Mouse (Mus musculus): ENCODE measurements at regions not wholly inside any gene's neighbourhood (a gene's known extent, or its start where the extent isn't known, plus 50 kb on each side); places are given as distances from the start of the nearest gene placed in this dataset.

- no peak for TF ChIP-seq POLR2A (IDR thresholded peaks at IDR 0.05; ENCODE audit: borderline replicate concordance, extremely low read depth, low read depth, low read length)
- TF ChIP-seq CTCF (IDR thresholded peaks at IDR 0.05; ENCODE audit: insufficient read depth, low read length) = no peak
These were observed 153.2 kb downstream of the Enc1 start for GRCm38 (mm10) chr13:97394071-97394470.

Measured in lung, adult 2 months (tissue).